Mouse (Mus musculus): Measurements from ENCODE around the gene Sept9.
"Not testable (repeated sequence)": the region's sequence is repeated elsewhere in the genome, so short reads cannot be mapped to it uniquely, and the experiment has no call there.

Sept9 gene

GRCm38 (mm10) chr11:117326867-117327600 lies 127.6 kb downstream of the Sept9 start:
- no peak for DNase-seq (ENCODE audit: low spot score)

- no peak for DNase-seq (ENCODE audit: low spot score)
These were observed 128.2 kb downstream of the Sept9 start for GRCm38 (mm10) chr11:117327633-117328032.

- DNase-seq (ENCODE audit: low spot score): no peak
These were observed 130.9 kb downstream of the Sept9 start for GRCm38 (mm10) chr11:117330076-117330950.

GRCm38 (mm10) chr11:117330951-117331254 lies 131.4 kb downstream of the Sept9 start:
- DNase-seq (ENCODE audit: low spot score): no peak

- DNase-seq (ENCODE audit: low spot score): peak; percentile 32
These were observed 132.1 kb downstream of the Sept9 start for GRCm38 (mm10) chr11:117331361-117332241.

GRCm38 (mm10) chr11:117332242-117333149 lies 133.0 kb downstream of the Sept9 start:
- DNase-seq (ENCODE audit: low spot score): peak; percentile 50

GRCm38 (mm10) chr11:117333150-117333715 lies 133.8 kb downstream of the Sept9 start:
- no peak for DNase-seq (ENCODE audit: low spot score)

GRCm38 (mm10) chr11:117334101-117334500 lies 134.6 kb downstream of the Sept9 start:
- no peak for DNase-seq (ENCODE audit: low spot score)

- no peak for DNase-seq (ENCODE audit: low spot score)
These were observed 135.7 kb downstream of the Sept9 start for GRCm38 (mm10) chr11:117335146-117335545.

GRCm38 (mm10) chr11:117336081-117336788 lies 136.8 kb downstream of the Sept9 start:
- no peak for DNase-seq (ENCODE audit: low spot score)

- no peak for DNase-seq (ENCODE audit: low spot score)
These were observed 138.3 kb downstream of the Sept9 start for GRCm38 (mm10) chr11:117337749-117338148.

GRCm38 (mm10) chr11:117338503-117338902 lies 139.0 kb downstream of the Sept9 start:
- no peak for DNase-seq (ENCODE audit: low spot score)

- no peak for DNase-seq (ENCODE audit: low spot score)
These were observed 139.6 kb downstream of the Sept9 start for GRCm38 (mm10) chr11:117339050-117339449.

- DNase-seq (ENCODE audit: low spot score): no peak
These were observed 141.8 kb downstream of the Sept9 start for GRCm38 (mm10) chr11:117341218-117341617.

GRCm38 (mm10) chr11:117342076-117342475 lies 142.6 kb downstream of the Sept9 start:
- DNase-seq (ENCODE audit: low spot score): no peak

- DNase-seq (ENCODE audit: low spot score): not testable (repeated sequence)
These were observed 143.0 kb downstream of the Sept9 start for GRCm38 (mm10) chr11:117342490-117342889.

- no peak for DNase-seq (ENCODE audit: low spot score)
These were observed 144.3 kb downstream of the Sept9 start for GRCm38 (mm10) chr11:117343800-117344199.

GRCm38 (mm10) chr11:117344339-117345021 lies 145.0 kb downstream of the Sept9 start:
- DNase-seq (ENCODE audit: low spot score): no peak

GRCm38 (mm10) chr11:117345022-117345765 lies 145.7 kb downstream of the Sept9 start:
- peak; percentile 49 for DNase-seq (ENCODE audit: low spot score)
